Mouse (Mus musculus) forebrain, embryonic 11.5 days (tissue): ENCODE measurements around the gene Apba1. TPM values are rescaled to one million over a fixed set of nuclear protein-coding genes. Genes with fewer than 3 reads are reported as not detected.
A peak's percentile ranks its signal among the peaks of the same experiment; 100 is the strongest.

Source experiments
- ATAC-seq: fragments of 200-750 bp; cut with Nextera tagmentation; replicated peaks from 2 replicates; pipeline ENCODE4 v1.8.0; 2017; ENCODE audit warnings: moderate TSS enrichment; ENCODE audit not compliant: low FRiP score
- DNase-seq: peaks from one replicate; pipeline ENCODE4 v3.0.0-alpha.2; 2017; ENCODE audit warnings: low spot score
- H3K27ac ChIP-seq: fragments of 300-500 bp; sonication (generic); 2 replicates; pipeline ENCODE4 v1.5.1; 2014; ENCODE audit warnings: low read depth, low read length
- H3K27me3 ChIP-seq: fragments of 300-500 bp; sonication (generic); 2 replicates; pipeline ENCODE4 v1.6.1; 2014; ENCODE audit warnings: mild to moderate bottlenecking, low read length, mixed read lengths; ENCODE audit not compliant: control insufficient read depth, insufficient read depth
- H3K36me3 ChIP-seq: fragments of 300-500 bp; sonication (generic); 2 replicates; pipeline ENCODE4 v1.6.1; 2014; ENCODE audit warnings: mild to moderate bottlenecking, low read length, moderate library complexity, mixed read lengths; ENCODE audit not compliant: control insufficient read depth, insufficient read depth
- H3K4me1 ChIP-seq: fragments of 300-500 bp; sonication (generic); replicated peaks from 2 replicates; pipeline ENCODE4 v1.6.1; 2014; ENCODE audit warnings: low read length, mixed read lengths; ENCODE audit not compliant: control insufficient read depth, insufficient read depth
- H3K4me2 ChIP-seq: fragments of 300-500 bp; sonication (generic); 2 replicates; pipeline ENCODE4 v1.6.1; 2014; ENCODE audit warnings: low read depth, mild to moderate bottlenecking, low read length, moderate library complexity, mixed read lengths; ENCODE audit not compliant: severe bottlenecking
- H3K4me3 ChIP-seq: fragments of 300-500 bp; sonication (generic); 2 replicates; pipeline ENCODE4 v1.5.1; 2014; ENCODE audit warnings: low read depth, low read length
- H3K9ac ChIP-seq: fragments of 300-500 bp; sonication (generic); 2 replicates; pipeline ENCODE4 v1.6.1; 2014; ENCODE audit warnings: low read length
- H3K9me3 ChIP-seq: fragments of 300-500 bp; sonication (generic); 2 replicates; pipeline ENCODE4 v1.6.1; 2016; ENCODE audit warnings: low read length, mixed read lengths; ENCODE audit not compliant: control insufficient read depth
- WGBS: fragments of 180-500 bp; shearing (Covaris S2); extraction: QIAGEN DNeasy Blood & Tissue Kit; methylation state at CpG from one replicate; pipeline ENCODE4 v1.1.7; 2014; 5-methylcytosine and 5-hydroxymethylcytosine counted together
- polyA plus RNA-seq: library from polyadenylated mRNA; unstranded; fragments of >200 nt; fragmentation: Nextera tagmentation; extraction: Ambion mirVana; gene quantifications from 2 replicates; pipeline ENCODE4 v1.2.1, GENCODE M21; 2014

Apba1 gene
- polyA plus RNA-seq, 1 experiment from 2014 or later, result 0.92 TPM

GRCm38 (mm10) chr19:23959870-23960269, 201.2 kb downstream of the Apba1 start:
- Histone ChIP-seq H3K9ac (no peak overlapping the region), H3K4me2 (no peak overlapping the region), H3K27ac (no peak overlapping the region), H3K4me1 (peaks cover 10% of the 10 kb centered on the region; the same call in 1 of the 2 replicates), H3K9me3 (no peaks in the 10 kb centered on the region), H3K27me3 (no peaks in the 10 kb centered on the region), H3K36me3 (no peaks in the 10 kb centered on the region), H3K4me3 (no peak overlapping the region)
- DNase-seq (no peak), ATAC-seq (peak; percentile 45; the same call in 1 of the 2 replicates)
- WGBS, result 52% methylated on average over 7 of the region's 7 CpGs

GRCm38 (mm10) chr19:23960275-23960674, 201.6 kb downstream of the Apba1 start:
- Histone ChIP-seq H3K4me2 (no peak overlapping the region), H3K27me3 (no peaks in the 10 kb centered on the region), H3K9ac (no peak overlapping the region), H3K4me1 (peaks cover 10% of the 10 kb centered on the region; the same call in 1 of the 2 replicates), H3K36me3 (no peaks in the 10 kb centered on the region), H3K4me3 (no peak overlapping the region), H3K27ac (no peak overlapping the region), H3K9me3 (no peaks in the 10 kb centered on the region)
- 0 out of 2 replicates have a peak, but pooled peaks have one; percentile 37 for ATAC-seq
- 26% methylated on average over 3 of the region's 3 CpGs for WGBS
- no peak for DNase-seq

GRCm38 (mm10) chr19:23960831-23961447, 202.3 kb downstream of the Apba1 start:
- ATAC-seq (no peak), DNase-seq (no peak)
- H3K4me3 ChIP-seq, result no peak overlapping the region
- H3K4me2 ChIP-seq, result no peak overlapping the region
- H3K9ac ChIP-seq, result no peak overlapping the region; the same call in 1 of the 2 replicates
- no peaks in the 10 kb centered on the region for H3K9me3 ChIP-seq
- H3K4me1 ChIP-seq, result peaks cover 10% of the 10 kb centered on the region; the same call in 1 of the 2 replicates
- WGBS, result 84% methylated on average over 6 of the region's 6 CpGs
- no peaks in the 10 kb centered on the region for H3K27me3 ChIP-seq
- H3K36me3 ChIP-seq, result no peaks in the 10 kb centered on the region
- H3K27ac ChIP-seq, result no peak overlapping the region

- peaks cover 10% of the 10 kb centered on the region; the same call in 1 of the 2 replicates for H3K4me1 ChIP-seq
- no peak overlapping the region for H3K4me3 ChIP-seq
- H3K9ac ChIP-seq, result no peak overlapping the region
- DNase-seq, result peak; percentile 87
- no peaks in the 10 kb centered on the region for H3K9me3 ChIP-seq
- no peaks in the 10 kb centered on the region for H3K36me3 ChIP-seq
- ATAC-seq, result peak; percentile 65
- no peak overlapping the region for H3K4me2 ChIP-seq
- no peaks in the 10 kb centered on the region for H3K27me3 ChIP-seq
- 2% methylated on average over 8 of the region's 8 CpGs for WGBS
- H3K27ac ChIP-seq, result no peak overlapping the region
These were observed 202.8 kb downstream of the Apba1 start for GRCm38 (mm10) chr19:23961516-23961915.

DNA sequence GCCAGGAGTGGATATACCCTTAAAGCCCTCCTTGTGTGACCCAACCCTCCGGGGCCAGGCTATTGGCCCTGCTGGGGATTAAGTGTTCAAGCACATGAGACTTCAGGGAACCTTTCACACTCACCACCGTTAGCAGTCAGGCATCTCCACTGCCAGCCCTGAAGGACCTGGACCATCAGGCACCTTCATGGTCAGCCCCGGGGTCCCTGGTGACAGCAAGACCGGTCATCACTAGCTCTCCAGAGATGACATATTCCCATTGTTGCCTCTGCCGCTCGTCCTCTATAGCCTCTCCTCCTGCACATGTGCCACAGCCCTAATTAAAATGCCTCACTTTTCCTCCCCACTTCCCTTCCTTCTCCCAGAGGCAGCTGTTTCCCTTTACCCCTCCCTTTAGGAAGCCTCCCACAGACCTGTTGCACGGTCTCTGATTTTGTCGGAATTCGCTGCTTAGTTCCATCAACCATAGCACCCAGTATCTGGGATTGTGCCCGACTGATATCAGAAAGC, 205.8 kb downstream of the Apba1 start:
- no peak for ATAC-seq
- 73% methylated on average over 10 of the region's 10 CpGs for WGBS
- no peaks in the 10 kb centered on the region for H3K36me3 ChIP-seq
- H3K4me1 ChIP-seq, result peaks cover 7% of the 10 kb centered on the region; the same call in 1 of the 2 replicates
- no peak overlapping the region for H3K4me3 ChIP-seq
- H3K9me3 ChIP-seq, result no peaks in the 10 kb centered on the region
- H3K4me2 ChIP-seq, result no peak overlapping the region
- H3K9ac ChIP-seq, result no peak overlapping the region
- no peak overlapping the region for H3K27ac ChIP-seq
- H3K27me3 ChIP-seq, result no peaks in the 10 kb centered on the region
- no peak for DNase-seq

DNA sequence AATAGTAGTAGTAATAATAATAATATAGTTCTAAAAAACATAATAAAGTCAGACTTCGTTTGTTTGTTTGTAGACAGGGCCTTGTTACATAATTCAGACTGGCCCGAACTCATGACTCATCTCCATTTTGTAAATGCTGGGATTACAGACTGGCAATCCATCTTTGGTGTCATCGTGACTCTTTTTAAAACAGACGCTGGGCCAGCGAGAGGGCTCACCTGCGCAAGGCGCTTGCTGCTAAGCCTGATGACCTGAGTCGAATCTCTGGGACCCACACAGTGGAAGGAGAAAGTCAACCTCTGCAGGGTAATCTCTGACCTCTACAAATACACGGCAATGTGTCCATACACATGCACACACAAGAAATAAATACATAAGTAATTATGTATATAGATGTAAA, 207.7 kb downstream of the Apba1 start:
- Histone ChIP-seq H3K9me3 (no peaks in the 10 kb centered on the region), H3K36me3 (no peaks in the 10 kb centered on the region), H3K4me3 (no peak overlapping the region), H3K4me1 (no peaks in the 10 kb centered on the region), H3K27me3 (no peaks in the 10 kb centered on the region), H3K27ac (no peak overlapping the region), H3K9ac (no peak overlapping the region), H3K4me2 (no peak overlapping the region)
- WGBS, result 93% methylated on average over 9 of the region's 9 CpGs
- ATAC-seq (no peak), DNase-seq (no peak)

- H3K36me3 ChIP-seq, result no peaks in the 10 kb centered on the region
- ATAC-seq, result no peak
- H3K9me3 ChIP-seq, result no peaks in the 10 kb centered on the region
- no peak for DNase-seq
- 50% methylated on average over 2 of the region's 2 CpGs for WGBS
- no peak overlapping the region for H3K4me3 ChIP-seq
- no peaks in the 10 kb centered on the region for H3K27me3 ChIP-seq
- no peaks in the 10 kb centered on the region for H3K4me1 ChIP-seq
- no peak overlapping the region for H3K4me2 ChIP-seq
- no peak overlapping the region for H3K27ac ChIP-seq
- no peak overlapping the region for H3K9ac ChIP-seq
These were observed 208.5 kb downstream of the Apba1 start for GRCm38 (mm10) chr19:23967156-23967555.

GRCm38 (mm10) chr19:23968125-23968861, 209.6 kb downstream of the Apba1 start:
- H3K9me3 ChIP-seq, result no peaks in the 10 kb centered on the region
- H3K4me3 ChIP-seq, result no peak overlapping the region
- no peak overlapping the region for H3K4me2 ChIP-seq
- ATAC-seq, result no peak
- no peak overlapping the region for H3K9ac ChIP-seq
- 0 out of 2 replicates have a peak, but pooled peaks cover 3% of the 10 kb centered on the region for H3K4me1 ChIP-seq
- H3K36me3 ChIP-seq, result no peaks in the 10 kb centered on the region
- H3K27me3 ChIP-seq, result no peaks in the 10 kb centered on the region
- WGBS, result 40% methylated on average over 5 of the region's 5 CpGs
- H3K27ac ChIP-seq, result no peak overlapping the region
- no peak for DNase-seq
